Mouse (Mus musculus): ENCODE results near the gene Schip1.

Schip1 gene

DNA sequence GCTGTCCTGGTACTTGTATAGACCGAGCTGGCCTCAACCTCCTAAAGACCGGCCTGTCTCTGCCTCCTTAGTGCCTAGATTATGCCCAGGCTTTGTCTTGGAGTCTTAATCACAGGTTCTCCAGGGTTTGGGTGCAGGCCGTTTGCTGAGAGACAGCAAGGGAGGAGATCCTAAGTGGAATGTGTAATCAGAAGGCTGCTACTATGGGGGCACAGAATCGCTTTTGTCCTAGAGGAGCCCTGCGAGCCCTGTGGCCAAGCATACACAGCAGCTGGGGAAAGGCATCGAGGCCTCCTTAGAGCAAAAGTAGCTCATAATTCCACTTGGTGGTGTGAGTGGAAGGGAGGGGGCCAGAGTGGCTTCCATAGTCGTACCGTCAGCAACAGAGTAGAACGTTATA is 419.4 kb downstream of the Schip1 start:
- DNase-seq: no peak

DNA sequence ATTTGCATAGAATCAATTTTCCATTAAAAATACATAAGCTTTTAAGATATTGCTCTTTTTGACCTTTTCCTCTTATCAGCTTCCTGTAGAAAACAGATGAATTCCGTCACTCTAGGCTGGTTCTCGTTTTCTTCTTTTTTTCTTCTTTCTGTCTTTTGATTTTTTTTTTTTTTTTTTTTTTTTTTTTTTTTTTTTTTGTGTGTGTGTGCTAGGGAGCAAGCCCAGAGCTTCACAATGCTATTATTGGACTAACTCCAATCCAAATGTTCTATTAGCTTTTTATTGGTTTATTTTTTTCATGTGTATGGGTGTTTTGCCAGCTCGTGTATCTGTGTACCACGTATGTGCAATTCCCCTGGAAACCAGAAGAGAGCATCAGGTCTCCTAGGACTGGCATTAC is 420.0 kb downstream of the Schip1 start:
- no peak for DNase-seq

DNA sequence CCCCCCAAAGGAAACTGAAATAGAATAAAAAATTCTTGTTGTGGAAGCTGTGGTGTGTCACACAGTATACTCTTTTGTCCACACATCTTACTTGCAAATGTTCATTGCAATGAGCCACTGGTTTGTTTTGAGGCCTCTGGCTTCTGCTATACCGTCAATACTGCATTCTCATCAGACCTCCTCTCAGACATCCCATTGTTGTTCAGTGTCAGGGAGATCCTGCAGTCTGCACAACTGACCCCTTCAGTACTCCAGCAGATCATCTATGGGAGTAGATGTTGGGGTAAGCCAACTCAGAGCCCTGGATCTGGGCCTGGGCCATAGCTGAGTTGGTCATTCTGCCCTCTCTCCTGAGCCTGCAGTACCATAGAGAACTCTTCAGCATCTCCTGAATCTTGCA is 423.0 kb downstream of the Schip1 start:
- no peak for DNase-seq

DNA sequence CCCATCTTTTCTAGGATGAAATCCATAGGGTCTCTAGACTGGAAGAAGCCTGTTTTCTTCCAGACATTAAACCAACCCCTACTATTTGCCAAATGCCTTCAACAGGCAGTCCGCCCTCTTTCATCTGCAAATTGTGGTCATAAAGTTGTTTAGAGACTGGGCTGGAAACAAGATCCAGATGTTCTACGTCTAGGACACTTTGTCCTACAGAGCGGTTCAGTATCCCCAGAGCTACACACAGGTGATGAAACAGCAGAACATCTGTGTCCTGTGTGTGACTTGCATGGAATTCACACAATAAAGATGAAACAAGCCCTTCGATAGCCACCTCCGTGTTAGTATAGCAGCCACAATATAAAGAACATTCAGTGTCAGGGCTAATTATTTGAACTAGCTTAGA is 423.7 kb downstream of the Schip1 start:
- no peak for DNase-seq

DNA sequence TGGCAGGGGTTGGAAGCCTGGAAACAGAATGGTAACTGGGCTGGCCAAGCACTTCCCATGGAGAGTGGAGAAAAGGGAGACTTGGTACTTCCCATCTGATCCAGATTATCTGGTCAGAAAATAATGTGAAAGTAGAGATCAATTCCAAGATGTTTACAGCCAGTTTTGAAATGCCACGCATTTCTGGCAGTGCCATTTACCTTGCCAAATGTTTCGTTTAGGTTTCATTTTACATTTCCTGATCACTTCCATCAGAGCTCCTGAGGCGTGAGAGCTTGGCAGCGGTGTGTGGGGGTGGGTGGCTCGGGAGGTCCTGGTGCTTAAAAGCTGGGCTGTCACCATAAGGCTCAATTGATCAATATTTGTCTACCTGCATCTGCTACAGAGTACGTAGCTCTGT is 426.9 kb downstream of the Schip1 start:
- DNase-seq: no peak

DNA sequence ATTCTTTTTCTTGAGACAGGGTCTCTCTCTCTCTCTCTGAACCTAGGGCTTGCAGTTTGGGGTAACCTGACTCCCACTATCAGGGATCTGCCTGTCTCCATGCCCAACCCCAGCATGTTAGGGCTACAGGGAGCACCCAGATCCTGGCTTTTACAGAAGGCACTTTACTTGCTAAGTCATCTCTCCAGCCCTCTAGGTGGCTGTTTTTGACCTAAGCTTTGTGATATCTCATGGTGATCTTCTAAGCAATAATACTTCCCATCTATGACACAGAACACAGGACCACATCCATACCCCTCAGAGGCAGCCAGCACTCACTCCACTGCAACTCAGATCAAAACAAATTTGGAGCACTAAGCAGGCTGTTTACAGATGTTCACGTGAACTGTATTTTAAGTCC is 427.5 kb downstream of the Schip1 start:
- DNase-seq: no peak

DNA sequence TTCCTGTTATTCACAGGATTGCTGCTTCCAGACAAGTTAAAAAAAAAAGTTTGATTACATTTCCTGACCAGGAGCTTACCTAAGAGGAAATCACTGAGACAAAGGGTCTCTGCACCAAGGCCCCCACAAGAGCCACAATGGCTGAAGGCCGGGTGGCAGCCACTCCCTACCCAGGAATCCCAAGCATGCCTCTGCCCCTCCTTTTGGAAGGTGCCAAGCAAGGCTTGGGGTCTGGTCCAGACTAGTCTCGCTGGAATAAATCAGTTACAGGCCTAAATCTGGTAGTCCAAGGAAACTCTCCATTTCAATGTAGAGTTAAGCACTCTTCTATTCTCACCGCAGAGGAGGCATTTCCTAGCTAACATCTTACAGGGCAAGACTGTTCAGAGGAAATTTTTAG is 427.9 kb downstream of the Schip1 start:
- DNase-seq: no peak

DNA sequence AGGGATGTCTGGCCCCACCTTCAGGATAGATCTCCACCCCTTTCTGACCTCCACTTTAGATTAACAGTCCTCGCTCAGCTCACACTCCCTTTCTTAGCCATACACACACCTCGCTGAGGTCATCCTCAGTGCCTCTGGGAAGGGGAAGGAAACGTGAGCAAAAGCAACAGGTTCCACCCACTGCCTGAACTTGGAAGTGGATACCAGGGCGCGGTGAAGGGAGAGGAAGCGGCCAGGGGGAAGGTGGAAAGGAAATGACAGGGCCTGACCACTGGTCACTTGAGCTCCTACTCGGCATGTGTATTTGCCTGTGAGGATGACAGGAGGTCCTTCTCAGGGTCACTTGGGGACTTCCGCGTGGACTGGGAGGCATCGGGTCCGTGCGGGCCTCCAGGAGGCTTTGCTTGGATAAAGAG is 428.6 kb downstream of the Schip1 start:
- no peak for DNase-seq

DNA sequence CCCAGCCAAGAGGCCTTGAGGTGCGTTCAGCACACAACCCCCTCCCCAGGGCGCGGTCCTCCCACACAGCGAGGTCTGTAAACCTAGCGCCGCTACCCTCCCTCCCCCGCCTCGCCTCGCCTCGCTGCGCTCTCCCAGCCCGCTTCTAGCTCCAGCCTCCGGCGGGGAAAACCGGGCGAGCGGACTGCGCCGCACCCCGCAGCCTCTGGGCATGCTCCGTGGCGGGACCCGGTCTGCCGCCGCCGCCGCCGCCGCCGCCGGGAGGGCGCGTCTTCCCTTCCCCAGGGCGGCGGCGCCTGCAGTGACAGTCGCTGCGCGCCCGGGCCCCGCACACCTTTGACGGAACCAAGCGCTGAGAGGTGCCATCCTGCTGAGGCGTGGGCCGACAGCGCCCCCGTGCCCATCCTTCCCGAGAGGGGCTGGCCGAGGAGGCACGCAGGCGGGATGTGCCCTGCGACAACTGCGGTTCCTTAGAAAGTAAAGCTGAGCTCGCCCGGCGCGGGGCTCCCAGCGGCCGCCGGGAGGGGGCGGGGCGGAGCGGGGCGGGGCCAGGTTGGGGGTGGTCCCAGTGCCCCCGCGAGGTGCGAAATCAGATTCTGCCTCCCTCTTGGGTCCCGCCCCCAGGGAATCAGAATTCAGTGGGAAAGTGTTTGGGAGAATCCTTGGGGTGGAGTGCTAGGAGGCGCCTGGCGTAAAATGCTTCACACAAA is 429.1 kb downstream of the Schip1 start:
- peak; percentile 80 for DNase-seq

DNA sequence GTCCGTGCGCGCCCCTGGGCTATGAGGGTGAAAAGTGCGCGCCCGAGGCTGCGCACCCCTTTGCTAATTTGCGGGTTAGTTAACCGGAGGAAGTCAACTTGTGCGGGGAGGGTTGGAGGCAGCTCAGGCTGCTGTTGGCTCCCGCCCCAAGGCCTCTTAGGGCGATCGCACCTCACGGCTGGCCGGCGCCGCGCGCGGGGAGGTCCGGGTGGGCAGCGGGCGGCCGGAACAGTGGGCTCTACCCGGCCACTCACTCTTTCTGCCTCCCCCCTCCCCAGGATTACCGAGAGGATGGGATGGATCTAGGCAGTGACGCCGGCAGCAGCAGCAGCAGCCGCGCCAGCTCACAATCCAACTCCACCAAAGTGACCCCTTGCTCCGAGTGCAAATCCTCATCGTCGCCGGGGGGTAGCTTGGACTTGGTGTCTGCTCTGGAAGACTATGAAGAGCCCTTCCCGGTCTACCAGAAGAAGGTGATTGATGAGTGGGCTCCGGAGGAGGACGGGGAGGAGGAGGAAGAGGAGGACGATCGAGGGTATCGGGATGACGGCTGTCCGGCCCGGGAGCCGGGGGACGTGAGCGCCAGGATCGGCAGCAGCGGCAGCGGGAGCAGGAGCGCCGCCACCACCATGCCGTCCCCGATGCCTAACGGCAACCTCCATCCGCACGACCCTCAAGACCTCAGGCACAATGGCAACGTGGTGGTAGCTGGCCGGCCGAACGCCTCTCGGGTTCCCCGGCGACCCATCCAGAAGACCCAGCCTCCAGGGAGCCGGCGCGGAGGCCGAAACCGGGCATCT is 429.9 kb downstream of the Schip1 start:
- DNase-seq: peak; percentile 47

DNA sequence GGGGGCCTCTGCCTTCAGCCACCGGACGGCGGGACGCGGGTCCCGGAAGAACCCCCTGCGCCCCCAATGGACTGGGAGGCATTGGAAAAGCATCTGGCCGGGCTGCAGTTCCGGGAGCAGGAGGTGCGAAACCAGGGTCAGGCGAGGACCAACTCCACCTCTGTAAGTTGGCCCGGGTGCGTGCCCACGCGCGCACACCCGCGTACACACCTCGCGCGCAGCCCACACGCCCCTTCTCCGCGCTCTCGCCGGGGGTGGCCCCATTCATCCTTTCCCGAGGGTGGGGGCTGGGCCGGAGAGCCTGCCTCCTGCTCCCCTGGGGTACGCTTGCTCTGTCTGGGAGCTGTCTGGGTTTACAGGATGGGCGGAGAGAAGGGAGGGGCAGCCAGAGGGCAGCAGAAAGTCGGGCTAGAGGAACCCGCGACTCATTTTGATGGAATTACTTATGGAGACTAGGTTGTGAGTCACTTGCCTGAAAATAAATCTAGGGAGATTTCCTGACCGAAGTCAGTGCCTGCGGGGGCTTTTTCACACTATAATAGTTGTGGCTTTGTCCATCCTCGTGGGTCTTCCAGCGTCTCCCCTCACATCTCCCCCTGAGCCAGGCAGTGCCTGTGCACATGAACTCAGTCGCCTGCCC is 430.6 kb downstream of the Schip1 start:
- peak; percentile 62 for DNase-seq

DNA sequence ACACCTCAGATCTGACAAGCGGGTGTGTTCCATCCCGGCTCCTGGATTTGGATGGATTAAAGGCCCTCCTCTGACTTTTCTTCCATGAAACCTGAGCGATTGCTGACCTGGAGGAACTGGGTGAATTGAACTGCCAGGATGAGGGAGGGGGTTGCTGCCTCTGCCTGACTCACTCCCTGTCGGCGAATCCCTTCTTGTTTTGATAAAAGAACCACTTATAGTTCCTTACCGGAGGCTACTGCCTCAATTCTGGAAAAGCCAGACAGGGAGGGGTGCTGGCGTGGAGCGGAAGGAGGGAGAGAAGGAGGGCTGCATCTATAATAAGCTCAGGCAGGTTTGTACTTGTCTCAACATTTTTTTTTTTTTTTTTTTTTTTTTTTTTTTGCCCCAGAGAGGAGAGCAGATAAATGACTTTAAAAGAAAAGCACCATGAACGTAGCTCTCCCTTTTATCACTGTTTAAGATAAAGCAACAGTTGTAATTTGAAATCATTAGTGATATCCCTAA is 431.2 kb downstream of the Schip1 start:
- DNase-seq: peak; percentile 35

DNA sequence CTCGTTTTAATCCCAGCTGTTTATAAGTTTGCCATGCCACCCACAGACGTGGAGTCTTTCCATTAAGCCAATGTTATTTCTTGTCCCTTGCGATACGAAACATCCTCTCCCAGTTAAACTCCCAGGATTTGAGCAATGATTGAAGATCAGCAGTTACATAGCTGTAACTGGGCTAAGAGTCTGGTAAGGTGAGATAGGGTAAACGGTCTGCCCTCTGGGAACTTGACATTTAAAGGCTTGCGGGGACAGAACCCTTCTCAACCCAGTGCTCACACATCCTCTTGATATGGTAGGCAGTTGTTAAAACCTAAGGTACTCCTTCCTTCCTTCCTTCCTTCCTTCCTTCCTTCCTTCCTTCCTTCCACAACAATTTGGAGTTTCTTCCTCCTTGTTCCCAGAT is 431.9 kb downstream of the Schip1 start:
- no peak for DNase-seq

DNA sequence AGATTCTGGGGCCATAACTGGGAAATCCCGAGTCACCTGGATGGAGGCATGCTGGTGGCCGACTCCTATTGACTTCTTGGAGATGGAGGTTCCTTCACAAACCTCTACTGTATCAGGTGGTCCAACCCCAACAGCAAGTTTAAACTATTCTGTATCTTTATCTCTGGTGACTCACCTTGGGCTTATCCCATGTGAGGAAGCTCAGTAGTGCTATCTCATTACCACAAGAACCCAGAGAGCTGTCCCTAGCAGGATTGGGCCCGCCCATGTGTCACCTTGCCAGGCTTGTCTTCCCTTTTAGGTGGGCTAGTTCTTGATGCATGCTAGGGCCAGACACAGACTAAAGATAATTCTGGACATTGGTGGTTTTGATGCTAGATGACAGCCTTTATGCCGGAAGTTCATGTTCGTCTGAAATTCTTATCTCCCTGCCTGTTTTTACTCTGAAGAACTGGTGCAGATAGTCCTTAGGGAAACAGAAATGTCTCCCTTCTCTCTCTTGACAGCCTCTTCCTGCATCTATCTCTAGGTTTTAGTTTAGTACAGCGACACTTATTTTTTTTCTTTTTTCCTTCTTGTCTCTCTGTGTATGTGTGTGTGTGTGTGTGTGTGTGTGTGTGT is 435.0 kb downstream of the Schip1 start:
- no peak for DNase-seq

DNA sequence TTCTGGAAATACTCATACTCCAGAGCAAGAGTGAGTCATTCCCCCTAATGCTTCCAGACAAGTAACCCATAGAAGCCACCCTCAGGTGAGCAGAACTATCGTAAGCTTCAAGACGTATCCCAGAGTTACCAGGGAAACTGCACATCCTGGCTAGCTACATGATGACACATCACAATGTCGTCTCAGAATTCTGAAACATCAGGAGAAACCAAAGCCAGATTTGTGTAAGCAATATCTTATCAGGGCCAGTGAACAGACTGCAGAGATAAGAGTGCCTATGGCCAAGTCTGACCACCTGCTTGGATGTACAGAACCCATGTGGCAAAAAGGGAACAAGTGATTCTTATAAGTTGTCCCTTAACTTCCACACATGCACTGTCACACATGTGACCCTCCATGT is 440.2 kb downstream of the Schip1 start:
- no peak for DNase-seq

DNA sequence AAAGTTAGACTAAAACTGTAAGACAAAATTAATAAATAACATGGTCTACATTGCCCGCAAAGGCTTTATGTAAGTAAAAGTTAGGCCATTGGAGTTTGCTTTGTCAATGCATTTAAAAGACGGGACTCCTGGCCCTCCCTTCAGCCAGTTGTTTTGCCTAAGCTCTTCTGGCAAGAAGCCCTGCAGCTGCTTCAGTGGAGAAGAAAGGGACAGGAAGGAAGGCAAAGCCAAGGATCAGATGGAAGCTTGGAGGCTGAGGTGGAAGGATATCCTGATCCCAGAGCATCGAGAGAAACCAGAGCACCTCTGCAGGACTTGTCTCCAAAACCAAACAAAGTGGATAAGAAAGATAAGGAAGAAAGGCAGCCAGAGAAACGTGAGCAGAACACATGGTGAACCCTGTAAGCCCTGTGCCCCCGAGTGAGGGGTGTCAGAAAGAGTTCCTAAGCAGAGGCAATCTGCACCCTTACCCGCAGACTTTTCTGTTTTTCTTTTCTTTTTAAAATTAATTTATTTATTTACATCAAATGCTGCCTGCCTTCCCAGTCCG is 442.2 kb downstream of the Schip1 start:
- DNase-seq: no peak

DNA sequence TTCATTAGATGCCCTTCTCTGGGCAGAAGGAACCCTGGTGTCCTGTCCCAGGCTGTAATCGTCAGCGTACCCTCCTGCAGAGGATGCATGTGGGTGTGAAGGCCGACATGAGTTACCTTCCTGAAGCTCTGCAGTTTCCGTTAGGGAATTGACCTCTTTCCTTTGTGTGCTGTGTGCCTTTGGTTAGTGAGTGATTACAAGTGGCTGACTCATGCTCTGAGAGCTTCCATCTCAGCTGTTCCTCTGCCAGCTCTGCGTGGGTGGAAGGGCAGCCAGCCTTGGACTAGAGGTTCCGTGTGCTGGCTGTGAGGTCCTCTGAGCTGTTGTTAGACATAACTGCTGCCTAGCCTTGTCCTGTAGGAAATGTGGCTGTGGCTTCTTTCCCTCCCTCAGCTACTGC is 444.0 kb downstream of the Schip1 start:
- DNase-seq: no peak

DNA sequence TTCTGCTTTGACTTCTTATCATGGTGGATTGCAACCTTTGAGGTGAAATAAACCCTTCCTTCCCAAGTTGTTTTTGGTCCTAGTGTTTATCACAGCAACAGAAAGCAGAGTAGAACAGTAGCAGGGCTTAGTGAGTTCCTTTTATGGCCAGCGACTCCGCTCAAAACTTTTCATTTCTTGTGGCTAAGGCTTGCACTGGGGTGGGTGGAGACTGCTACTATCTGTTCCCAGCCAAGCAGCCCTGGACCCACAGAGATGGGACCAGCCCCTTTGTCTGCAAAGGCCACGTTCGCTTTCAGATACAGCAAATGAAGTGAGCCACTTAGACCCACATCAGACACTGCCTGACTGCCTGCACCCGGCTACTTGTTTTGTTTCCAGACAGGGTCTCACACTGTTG is 446.3 kb downstream of the Schip1 start:
- no peak for DNase-seq

DNA sequence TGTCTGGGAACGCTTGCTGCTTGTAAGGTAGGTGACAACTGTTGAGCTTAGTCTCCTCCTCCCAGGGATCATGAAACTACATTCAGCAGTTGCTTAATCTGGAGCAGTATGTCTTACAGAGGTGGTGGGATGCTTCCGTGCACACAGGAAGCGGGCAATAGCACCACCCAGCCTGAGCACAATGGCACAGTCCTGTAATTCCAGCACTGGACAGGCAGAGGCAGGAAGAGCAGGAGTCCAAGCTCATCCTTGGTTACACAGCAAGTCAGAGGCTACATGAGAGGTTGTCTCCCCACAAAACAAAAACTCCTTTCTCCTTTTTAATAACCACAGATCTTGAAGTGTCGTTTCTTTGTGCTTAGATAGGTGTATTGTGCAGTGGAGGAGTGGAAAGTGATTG is 447.1 kb downstream of the Schip1 start:
- DNase-seq: no peak

DNA sequence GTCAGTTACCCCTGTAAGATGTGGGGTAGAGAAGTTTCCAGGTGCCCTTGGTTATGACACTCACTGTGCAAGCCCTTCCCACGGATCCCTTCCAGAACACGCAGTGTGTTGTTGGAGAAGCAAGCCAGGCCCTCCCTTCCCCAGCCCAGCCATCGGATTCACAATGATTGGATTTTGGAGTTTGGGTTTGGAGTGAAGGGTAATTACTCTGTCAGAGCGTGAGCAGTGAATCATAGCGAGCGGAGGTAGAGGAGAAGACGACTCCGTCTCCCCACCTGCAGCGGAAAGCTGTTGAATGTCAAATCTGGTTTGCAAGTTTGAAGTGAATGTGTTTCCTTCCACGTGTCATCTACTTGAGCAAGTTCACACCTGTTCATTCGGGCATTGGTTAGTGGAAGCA is 447.7 kb downstream of the Schip1 start:
- DNase-seq: no peak

DNA sequence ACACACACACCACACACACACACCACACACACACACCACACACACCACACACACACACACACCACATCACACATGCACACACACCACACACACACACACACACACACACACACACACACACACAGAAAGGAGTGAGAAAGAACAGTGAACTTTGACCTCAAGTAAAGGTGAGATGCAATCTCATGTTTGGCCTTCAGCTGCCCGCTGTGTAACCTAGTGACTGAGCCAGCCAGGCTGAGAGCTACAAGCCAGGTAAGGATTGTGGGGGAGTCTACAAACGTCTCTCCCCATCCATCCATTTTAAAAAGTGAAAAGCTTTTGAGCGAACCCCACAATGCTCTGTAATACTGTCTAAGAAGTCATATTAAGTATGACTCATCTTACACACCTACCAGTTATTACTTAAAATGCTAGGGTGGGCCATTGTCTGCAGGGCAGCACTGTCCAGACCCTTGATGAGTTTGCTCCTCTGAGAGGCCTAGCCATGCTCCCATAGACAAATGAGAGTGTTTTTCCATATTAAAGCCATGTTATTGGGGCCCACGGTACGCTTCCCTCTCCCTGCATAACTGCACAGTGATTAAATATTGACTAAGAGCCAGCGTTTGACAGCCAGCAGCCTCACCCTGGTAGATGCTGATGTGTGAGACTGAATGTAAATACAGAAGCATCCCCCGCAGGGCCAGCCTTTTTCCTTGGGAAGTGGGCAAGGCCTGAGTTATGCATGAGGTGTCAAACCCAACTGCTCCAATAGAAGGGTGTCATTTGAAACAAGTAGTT is 448.9 kb downstream of the Schip1 start:
- no peak for DNase-seq

DNA sequence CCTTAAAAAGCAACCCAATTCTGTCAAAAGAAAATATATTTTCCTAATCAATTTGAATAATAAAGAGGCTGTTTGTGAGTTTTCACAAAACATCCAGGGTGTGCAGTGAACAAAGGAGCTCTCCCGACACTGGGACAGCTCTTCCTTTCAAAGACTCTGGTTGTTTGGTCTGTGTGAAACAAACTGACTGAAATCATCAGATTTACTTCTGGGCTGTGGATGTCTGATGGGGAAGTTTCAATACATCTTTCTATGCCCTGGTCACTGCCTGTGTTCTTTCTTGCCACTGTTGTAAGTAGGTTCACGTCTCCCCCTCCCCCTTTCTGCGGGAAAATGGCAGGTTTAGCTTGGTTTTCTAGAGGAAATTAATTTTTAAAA is 449.5 kb downstream of the Schip1 start:
- no peak for DNase-seq

Data from right cerebral cortex, postnatal 25 days (tissue).